Mouse (Mus musculus) olfactory bulb, adult 2 months (tissue): ENCODE measurements around the gene Vps11. TPM values are rescaled to one million over a fixed set of nuclear protein-coding genes. Genes with fewer than 3 reads are reported as not detected.
"Not testable (repeated sequence)": the region's sequence is repeated elsewhere in the genome, so short reads cannot be mapped to it uniquely, and the experiment has no call there.

Source experiments
- H3K27ac ChIP-seq: fragments of 200-500 bp; 2 replicates; pipeline ENCODE4 v1.5.1; 2012; ENCODE audit warnings: low read depth, low read length; ENCODE audit not compliant: insufficient read depth
- H3K4me1 ChIP-seq: fragments of 200-500 bp; 2 replicates; pipeline ENCODE4 v1.6.1; 2012; ENCODE audit warnings: low read length; ENCODE audit not compliant: control insufficient read depth, insufficient read depth
- H3K4me3 ChIP-seq: fragments of 200-500 bp; 2 replicates; pipeline ENCODE4 v1.5.1; 2012; ENCODE audit warnings: mild to moderate bottlenecking, low read depth, low read length, moderate library complexity; ENCODE audit not compliant: insufficient read depth
- CTCF ChIP-seq: fragments of 200-500 bp; IDR thresholded peaks from 2 replicates; pipeline ENCODE4 v1.5.1; 2012; ENCODE audit warnings: low read depth, mild to moderate bottlenecking, low read length, moderate library complexity; ENCODE audit not compliant: insufficient read depth
- POLR2A ChIP-seq: fragments of 200-500 bp; IDR thresholded peaks from 2 replicates; pipeline ENCODE4 v1.6.1; 2012; ENCODE audit warnings: mild to moderate bottlenecking, low read depth, low read length, moderate library complexity; ENCODE audit not compliant: insufficient read depth
- WGBS: fragments of 180-500 bp; shearing (Covaris S2); methylation state at CpG from one replicate; pipeline ENCODE4 v1.1.7; 2018; 5-methylcytosine and 5-hydroxymethylcytosine counted together
- polyA plus RNA-seq: library from polyadenylated mRNA; stranded (reverse); fragments of >200 nt; gene quantifications from 2 replicates; pipeline ENCODE4 v1.2.4, GENCODE M21; 2012; ENCODE audit warnings: low replicate concordance; ENCODE audit not compliant: missing spikeins, insufficient read depth, insufficient read length

The Vps11 gene
- not detected in 2 replicates for polyA plus RNA-seq

- no peak within 1 kb of the TSS for H3K27ac ChIP-seq
- TF ChIP-seq POLR2A: peak; percentile 86
- TF ChIP-seq CTCF: no peak
- WGBS: under 1% methylated on average over 44 of the region's 44 CpGs
- H3K4me1 ChIP-seq: no peaks in the 10 kb centered on the region
- H3K4me3 ChIP-seq: peak within 1 kb of the TSS; percentile 59
Measured at GRCm38 (mm10) chr9:44361190-44361917, at the start of gene Vps11. Gene Vps11, minus strand, starts transcription at chr9:44361670.

GRCm38 (mm10) chr9:44410647-44411336 lies 49.3 kb upstream of the Vps11 start:
- Histone ChIP-seq H3K4me3 (no peak overlapping the region), H3K4me1 (peaks cover 7% of the 10 kb centered on the region; the same call in 1 of the 2 replicates), H3K27ac (no peak overlapping the region)
- WGBS: 73% methylated on average over 2 of the region's 2 CpGs
- TF ChIP-seq CTCF (no peak), POLR2A (no peak)

GRCm38 (mm10) chr9:44408693-44409092 lies 47.2 kb upstream of the Vps11 start:
- not testable (repeated sequence) for H3K4me1 ChIP-seq, H3K4me3 ChIP-seq, H3K27ac ChIP-seq
- WGBS: 85% methylated on average over 9 of the region's 9 CpGs

- no peak overlapping the region for H3K27ac ChIP-seq
- peak overlapping the region; percentile 77 for H3K4me3 ChIP-seq
- peaks cover 7% of the 10 kb centered on the region; the same call in 1 of the 2 replicates for H3K4me1 ChIP-seq
- WGBS: 0% methylated on average over 24 of the region's 24 CpGs
- no peak for TF ChIP-seq CTCF
- no peak for TF ChIP-seq POLR2A
Measured at GRCm38 (mm10) chr9:44407752-44408097, 46.3 kb upstream of the Vps11 start.

GRCm38 (mm10) chr9:44406906-44407751 lies 45.7 kb upstream of the Vps11 start, which contains the start of the genes Rps25 and Trappc4:
Gene Rps25, plus strand, starts transcription at chr9:44407139.
Gene Trappc4, minus strand, starts transcription at chr9:44407600.
- WGBS: under 1% methylated on average over 51 of the region's 51 CpGs
- Histone ChIP-seq H3K4me1 (peaks cover 7% of the 10 kb centered on the region; the same call in 1 of the 2 replicates), H3K4me3 (peak within 1 kb of the TSS; percentile 77), H3K27ac (peak within 1 kb of the TSS; percentile 81)
- peak; percentile 42; the same call in 1 of the 2 replicates for TF ChIP-seq POLR2A
- no peak for TF ChIP-seq CTCF

GRCm38 (mm10) chr9:44405011-44405410 lies 43.5 kb upstream of the Vps11 start:
- WGBS: 80% methylated on average over 3 of the region's 3 CpGs
- Histone ChIP-seq H3K27ac (no peak overlapping the region), H3K4me1 (peaks cover 7% of the 10 kb centered on the region; the same call in 1 of the 2 replicates), H3K4me3 (no peak overlapping the region)
- TF ChIP-seq POLR2A (no peak), CTCF (no peak)

GRCm38 (mm10) chr9:44401081-44401480 lies 39.6 kb upstream of the Vps11 start:
- Histone ChIP-seq H3K27ac (no peak overlapping the region), H3K4me3 (no peak overlapping the region), H3K4me1 (peaks cover 22% of the 10 kb centered on the region)
- 76% methylated on average over 4 of the region's 4 CpGs for WGBS
- TF ChIP-seq POLR2A (no peak), CTCF (no peak)

GRCm38 (mm10) chr9:44399795-44400114 lies 38.3 kb upstream of the Vps11 start:
- Histone ChIP-seq H3K4me1 (peaks cover 22% of the 10 kb centered on the region), H3K27ac (no peak overlapping the region), H3K4me3 (no peak overlapping the region)
- TF ChIP-seq POLR2A (no peak), CTCF (no peak)
- 86% methylated on average over 6 of the region's 6 CpGs for WGBS
